Mouse (Mus musculus): ENCODE measurements at regions not wholly inside any gene's neighbourhood (a gene's known extent, or its start where the extent isn't known, plus 50 kb on each side); places are given as distances from the start of the nearest gene placed in this dataset.

DNA sequence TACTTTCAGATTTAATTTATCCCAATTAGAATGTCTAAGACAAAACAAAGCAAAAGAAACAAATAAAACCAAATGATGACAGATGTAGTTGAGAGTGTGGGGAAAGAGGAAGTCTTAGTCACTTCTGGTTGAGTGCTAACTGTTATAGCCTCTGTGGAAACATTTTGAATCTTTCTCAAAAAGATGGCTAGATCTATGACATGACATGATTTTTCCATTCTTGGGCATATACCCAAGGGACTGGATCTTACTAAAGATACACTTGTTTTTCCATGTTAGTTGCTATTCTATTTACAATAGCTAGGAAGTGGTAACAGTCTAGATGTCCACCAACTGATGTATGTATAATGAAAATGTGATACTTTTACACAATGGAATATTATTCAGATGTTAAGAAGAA lies 57.9 kb upstream of the Olfr1507 start:
- Histone ChIP-seq H3K9ac (replicated peaks; ENCODE audit: low read depth, low read length) (no peak overlapping the region), H3K4me2 (ENCODE audit: low read depth, low read length) (no peak overlapping the region), H3K4me1 (ENCODE audit: control insufficient read depth, insufficient read depth) (no peaks in the 10 kb centered on the region), H3K4me3 (ENCODE audit: low read depth, low read length) (no peak overlapping the region), H3K9me3 (replicated peaks; ENCODE audit: control insufficient read depth, low read length) (no peaks in the 10 kb centered on the region), H3K27ac (ENCODE audit: low read depth) (no peak overlapping the region), H3K36me3 (replicated peaks; ENCODE audit: control insufficient read depth, insufficient read depth, low read length) (no peaks in the 10 kb centered on the region), H3K27me3 (ENCODE audit: control insufficient read depth, insufficient read depth, low read length) (no peaks in the 10 kb centered on the region)
- TF ChIP-seq EP300 (IDR thresholded peaks at IDR 0.05; ENCODE audit: low read depth) (no peak), CTCF (IDR thresholded peaks at IDR 0.05; ENCODE audit: low read depth) (no peak)
- ATAC-seq (ENCODE audit: insufficient read depth, low read depth) = no peak
- no peak for DNase-seq (ENCODE audit: low spot score)

DNA sequence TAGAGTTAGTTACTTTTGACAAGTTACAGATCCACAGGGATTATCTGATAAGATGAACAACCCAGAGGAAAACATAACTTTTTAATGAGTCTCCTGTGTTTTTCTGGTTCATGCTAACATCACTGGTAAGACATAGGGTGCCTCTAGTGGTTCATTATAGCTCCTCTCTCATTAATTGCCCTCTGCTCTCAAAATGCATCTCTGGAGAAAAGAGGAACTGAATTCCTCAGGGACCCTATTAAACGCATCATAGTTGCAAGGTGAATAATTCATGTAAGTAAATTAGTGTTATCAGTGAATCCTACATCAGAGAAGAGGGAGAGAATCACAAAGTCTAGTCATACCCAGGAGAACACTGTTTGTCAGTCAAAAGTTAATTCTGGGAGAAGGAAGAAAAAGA lies 52.4 kb upstream of the Olfr1507 start:
- no peak for ATAC-seq (ENCODE audit: insufficient read depth, low read depth)
- Histone ChIP-seq H3K4me1 (ENCODE audit: control insufficient read depth, insufficient read depth) (no peaks in the 10 kb centered on the region), H3K9ac (replicated peaks; ENCODE audit: low read depth, low read length) (no peak overlapping the region), H3K4me2 (ENCODE audit: low read depth, low read length) (no peak overlapping the region), H3K36me3 (replicated peaks; ENCODE audit: control insufficient read depth, insufficient read depth, low read length) (no peaks in the 10 kb centered on the region), H3K27me3 (ENCODE audit: control insufficient read depth, insufficient read depth, low read length) (no peaks in the 10 kb centered on the region), H3K4me3 (ENCODE audit: low read depth, low read length) (no peak overlapping the region), H3K9me3 (replicated peaks; ENCODE audit: control insufficient read depth, low read length) (no peaks in the 10 kb centered on the region), H3K27ac (ENCODE audit: low read depth) (no peak overlapping the region)
- TF ChIP-seq EP300 (IDR thresholded peaks at IDR 0.05; ENCODE audit: low read depth) (no peak), CTCF (IDR thresholded peaks at IDR 0.05; ENCODE audit: low read depth) (no peak)
- 46% methylated on average over 1 of the region's 1 CpGs for WGBS
- no peak for DNase-seq (ENCODE audit: low spot score)

All from heart, postnatal 0 days (tissue).